Mouse (Mus musculus) lung, embryonic 15.5 days (tissue): ENCODE data around the gene Akr7a5. TPM values are rescaled to one million over a fixed set of nuclear protein-coding genes. Genes with fewer than 3 reads are reported as not detected.

ENCODE experiments used
- ATAC-seq: fragments of 200-750 bp; cut with Nextera tagmentation; 2 replicates; pipeline ENCODE4 v1.8.0; 2017; ENCODE audit warnings: moderate number of reproducible peaks, borderline replicate concordance; ENCODE audit not compliant: low FRiP score, low TSS enrichment; ENCODE audit errors: extremely low read depth
- H3K27ac ChIP-seq: fragments of 300-500 bp; sonication (generic); 2 replicates; pipeline ENCODE4 v1.5.1; 2015; ENCODE audit warnings: moderate library complexity, mild to moderate bottlenecking, inconsistent platforms
- H3K27me3 ChIP-seq: fragments of 300-500 bp; sonication (generic); 2 replicates; pipeline ENCODE4 v1.6.1; 2015; ENCODE audit warnings: inconsistent platforms
- H3K36me3 ChIP-seq: fragments of 300-500 bp; sonication (generic); 2 replicates; pipeline ENCODE4 v1.6.1; 2015; ENCODE audit warnings: inconsistent platforms
- H3K4me1 ChIP-seq: fragments of 300-500 bp; sonication (generic); 2 replicates; pipeline ENCODE4 v1.6.1; 2015; ENCODE audit warnings: inconsistent platforms
- H3K4me2 ChIP-seq: fragments of 300-500 bp; sonication (generic); 2 replicates; pipeline ENCODE4 v1.6.1; 2015; ENCODE audit warnings: inconsistent platforms, mild to moderate bottlenecking, moderate library complexity
- H3K4me3 ChIP-seq: fragments of 300-500 bp; sonication (generic); 2 replicates; pipeline ENCODE4 v1.5.1; 2015; ENCODE audit warnings: mild to moderate bottlenecking, inconsistent platforms
- H3K9ac ChIP-seq: fragments of 300-500 bp; sonication (generic); 2 replicates; pipeline ENCODE4 v1.6.1; 2015; ENCODE audit warnings: inconsistent platforms
- H3K9me3 ChIP-seq: fragments of 300-500 bp; sonication (generic); 2 replicates; pipeline ENCODE4 v1.6.1; 2016; ENCODE audit warnings: inconsistent platforms
- WGBS: fragments of 180-500 bp; shearing (Covaris S2); methylation state at CpG from one replicate; pipeline ENCODE4 v1.1.7; 2015; 5-methylcytosine and 5-hydroxymethylcytosine counted together
- polyA plus RNA-seq: library from polyadenylated mRNA; unstranded; fragments of >200 nt; fragmentation: Nextera tagmentation; extraction: Ambion mirVana; gene quantifications from 2 replicates; pipeline ENCODE4 v1.2.1, GENCODE M21; 2015

Gene Akr7a5
- polyA plus RNA-seq, 1 experiment from 2014 or later: 103 TPM

- Histone ChIP-seq H3K36me3 (0 out of 2 replicates have a peak, but pooled peaks cover 7% of the 10 kb centered on the region), H3K9ac (no peak overlapping the region), H3K4me3 (no peak overlapping the region), H3K4me1 (peaks cover 9% of the 10 kb centered on the region), H3K4me2 (no peak overlapping the region), H3K9me3 (no peaks in the 10 kb centered on the region), H3K27me3 (no peaks in the 10 kb centered on the region), H3K27ac (no peak overlapping the region)
- WGBS: 92% methylated on average over 3 of the region's 3 CpGs
- ATAC-seq: no peak
These were observed 5.0 kb upstream of the Akr7a5 start for GRCm38 (mm10) chr4:139305521-139305920.

- Histone ChIP-seq H3K36me3 (0 out of 2 replicates have a peak, but pooled peaks cover 4% of the 10 kb centered on the region), H3K27ac (no peak overlapping the region), H3K4me1 (peaks cover 19% of the 10 kb centered on the region), H3K9ac (no peak overlapping the region), H3K9me3 (no peaks in the 10 kb centered on the region), H3K4me3 (no peak overlapping the region), H3K27me3 (no peaks in the 10 kb centered on the region), H3K4me2 (no peak overlapping the region)
- WGBS: 76% methylated on average over 5 of the region's 5 CpGs
- ATAC-seq: no peak
These were observed 2.6 kb upstream of the Akr7a5 start for GRCm38 (mm10) chr4:139307916-139308315.

GRCm38 (mm10) chr4:139309651-139310050 is 893 bp upstream of the Akr7a5 start:
- Histone ChIP-seq H3K9me3 (no peaks in the 10 kb centered on the region), H3K27ac (no peak overlapping the region), H3K36me3 (peaks cover 9% of the 10 kb centered on the region; the same call in 1 of the 2 replicates), H3K4me3 (peak overlapping the region; percentile 68), H3K27me3 (no peaks in the 10 kb centered on the region), H3K4me1 (peaks cover 19% of the 10 kb centered on the region), H3K9ac (peak overlapping the region; percentile 74; the same call in 1 of the 2 replicates), H3K4me2 (peak overlapping the region; percentile 88)
- ATAC-seq: no peak
- WGBS: 25% methylated on average over 6 of the region's 6 CpGs

GRCm38 (mm10) chr4:139310899-139311701 is 556 bp downstream of the Akr7a5 start:
- H3K27me3 ChIP-seq: no peaks in the 10 kb centered on the region
- peak overlapping the region; percentile 74 for H3K9ac ChIP-seq
- H3K36me3 ChIP-seq: peaks cover 17% of the 10 kb centered on the region
- H3K4me1 ChIP-seq: peaks cover 19% of the 10 kb centered on the region
- H3K9me3 ChIP-seq: no peaks in the 10 kb centered on the region
- peak; percentile 77; the same call in 1 of the 2 replicates for ATAC-seq
- 1% methylated on average over 53 of the region's 53 CpGs for WGBS
- peak overlapping the region; percentile 68 for H3K4me3 ChIP-seq
- H3K27ac ChIP-seq: peak overlapping the region; percentile 63
- H3K4me2 ChIP-seq: peak overlapping the region; percentile 88

- Histone ChIP-seq H3K4me2 (peak overlapping the region; percentile 88), H3K9ac (peak overlapping the region; percentile 74), H3K27me3 (no peaks in the 10 kb centered on the region), H3K27ac (no peak overlapping the region), H3K4me1 (peaks cover 19% of the 10 kb centered on the region), H3K36me3 (peaks cover 20% of the 10 kb centered on the region), H3K9me3 (no peaks in the 10 kb centered on the region), H3K4me3 (peak overlapping the region; percentile 68)
- WGBS: 15% methylated on average over 14 of the region's 14 CpGs
- no peak for ATAC-seq
These were observed 1.2 kb downstream of the Akr7a5 start for GRCm38 (mm10) chr4:139311707-139312106.

GRCm38 (mm10) chr4:139312632-139313031 is 2.1 kb downstream of the Akr7a5 start:
- Histone ChIP-seq H3K4me1 (peaks cover 19% of the 10 kb centered on the region), H3K9ac (no peak overlapping the region), H3K9me3 (no peaks in the 10 kb centered on the region), H3K36me3 (peaks cover 25% of the 10 kb centered on the region), H3K27ac (no peak overlapping the region), H3K4me2 (no peak overlapping the region), H3K4me3 (no peak overlapping the region), H3K27me3 (no peaks in the 10 kb centered on the region)
- 63% methylated on average over 4 of the region's 4 CpGs for WGBS
- no peak for ATAC-seq

GRCm38 (mm10) chr4:139318449-139318848 is 7.9 kb downstream of the Akr7a5 start:
- Histone ChIP-seq H3K9me3 (no peaks in the 10 kb centered on the region), H3K27ac (no peak overlapping the region), H3K4me2 (no peak overlapping the region), H3K4me3 (no peak overlapping the region), H3K36me3 (peaks cover 35% of the 10 kb centered on the region), H3K9ac (no peak overlapping the region), H3K27me3 (no peaks in the 10 kb centered on the region), H3K4me1 (no peaks in the 10 kb centered on the region)
- 88% methylated on average over 11 of the region's 11 CpGs for WGBS
- no peak for ATAC-seq

- no peak overlapping the region for H3K27ac ChIP-seq
- no peaks in the 10 kb centered on the region for H3K27me3 ChIP-seq
- no peaks in the 10 kb centered on the region for H3K9me3 ChIP-seq
- WGBS: 86% methylated on average over 4 of the region's 4 CpGs
- peaks cover 29% of the 10 kb centered on the region for H3K36me3 ChIP-seq
- H3K9ac ChIP-seq: no peak overlapping the region
- H3K4me3 ChIP-seq: no peak overlapping the region
- ATAC-seq: no peak
- no peaks in the 10 kb centered on the region for H3K4me1 ChIP-seq
- no peak overlapping the region for H3K4me2 ChIP-seq
These were observed 9.2 kb downstream of the Akr7a5 start for GRCm38 (mm10) chr4:139319740-139320139.

- no peak overlapping the region for H3K9ac ChIP-seq
- H3K4me1 ChIP-seq: 0 out of 2 replicates have a peak, but pooled peaks cover 8% of the 10 kb centered on the region
These were observed 20.1 kb downstream of the Akr7a5 start for GRCm38 (mm10) chr4:139330605-139331004.

GRCm38 (mm10) chr4:139334631-139335295 is 24.2 kb downstream of the Akr7a5 start:
- H3K27me3 ChIP-seq: peaks cover 23% of the 10 kb centered on the region
- WGBS: 27% methylated on average over 7 of the region's 9 CpGs
- H3K4me3 ChIP-seq: no peak overlapping the region
- H3K9me3 ChIP-seq: no peaks in the 10 kb centered on the region
- H3K4me1 ChIP-seq: 0 out of 2 replicates have a peak, but pooled peaks cover 12% of the 10 kb centered on the region
- no peak overlapping the region for H3K9ac ChIP-seq
- no peak overlapping the region for H3K4me2 ChIP-seq
- H3K36me3 ChIP-seq: no peaks in the 10 kb centered on the region
- ATAC-seq: no peak
- H3K27ac ChIP-seq: no peak overlapping the region

More at GRCm38 (mm10) chr4:139330605-139331004, 20.1 kb downstream of the Akr7a5 start:
- 8% methylated on average over 10 of the region's 10 CpGs for WGBS
- peak overlapping the region; percentile 48 for H3K4me2 ChIP-seq
- H3K27ac ChIP-seq: no peak overlapping the region
- no peaks in the 10 kb centered on the region for H3K9me3 ChIP-seq
- H3K36me3 ChIP-seq: no peaks in the 10 kb centered on the region
- ATAC-seq: peak; percentile 86
- H3K27me3 ChIP-seq: peaks cover 8% of the 10 kb centered on the region; the same call in 1 of the 2 replicates
- H3K4me3 ChIP-seq: peak overlapping the region; percentile 31

- 0 out of 2 replicates have a peak, but pooled peaks have one; percentile 13 for ATAC-seq
- Histone ChIP-seq H3K4me2 (no peak overlapping the region), H3K27ac (no peak overlapping the region)
These were observed 25.0 kb downstream of the Akr7a5 start for GRCm38 (mm10) chr4:139335507-139335906.

More at GRCm38 (mm10) chr4:139335507-139335906, 25.0 kb downstream of the Akr7a5 start:
- Histone ChIP-seq H3K27me3 (peaks cover 23% of the 10 kb centered on the region), H3K9ac (no peak overlapping the region), H3K36me3 (no peaks in the 10 kb centered on the region), H3K4me1 (0 out of 2 replicates have a peak, but pooled peaks cover 12% of the 10 kb centered on the region), H3K4me3 (no peak overlapping the region), H3K9me3 (no peaks in the 10 kb centered on the region)
- WGBS: 34% methylated on average over 7 of the region's 7 CpGs
